Mouse (Mus musculus) hematopoietic multipotent progenitor cell, adult 10-12 weeks (in vitro differentiated cells): Measurements from ENCODE around the gene Evi5. TPM values are rescaled to one million over a fixed set of nuclear protein-coding genes. Genes with fewer than 3 reads are reported as not detected.

Experiments
- polyA plus RNA-seq: library from polyadenylated mRNA; stranded (reverse); fragments of >175 nt; gene quantifications from 2 replicates; pipeline ENCODE4 v1.2.3, GENCODE M21; 2012; ENCODE audit warnings: low replicate concordance

Gene Evi5
- 2.7 and 3.7 TPM in 2 replicates for polyA plus RNA-seq

GRCm38 (mm10) chr5:107874561-107875260 lies at the start of gene Evi5:
Gene Evi5, minus strand, starts transcription at chr5:107875107.

GRCm38 (mm10) chr5:107900206-107901013 lies 25.5 kb upstream of the Evi5 start, which contains the start of gene Rpl5:
Gene Rpl5, plus strand, starts transcription at chr5:107900502.

GRCm38 (mm10) chr5:107829998-107830560 lies 44.8 kb downstream of the Evi5 start, which contains the start of gene Ube2d2b:
Gene Ube2d2b, plus strand, starts transcription at chr5:107830099.

GRCm38 (mm10) chr5:107725435-107726261 lies 149.3 kb downstream of the Evi5 start, which contains the start of gene Gfi1:
Gene Gfi1, minus strand, starts transcription at chr5:107726036.

Other genes with a start within 250 kb of the Evi5 start
- 11.9 and 46.8 TPM in 2 replicates for gene Gfi1, start 149.1 kb downstream of the Evi5 start, polyA plus RNA-seq
- gene Ube2d2b, start 45.0 kb downstream of the Evi5 start, polyA plus RNA-seq: not detected in 2 replicates
- gene Rpl5, start 25.4 kb upstream of the Evi5 start, polyA plus RNA-seq: 40.2 and 54.1 TPM in 2 replicates
- 2.7 and 3.6 TPM in 2 replicates for gene Fam69a, start 112.0 kb upstream of the Evi5 start, polyA plus RNA-seq
- 13.0 and 13.3 TPM in 2 replicates for gene Mtf2, start 190.6 kb upstream of the Evi5 start, polyA plus RNA-seq